Mouse (Mus musculus) hindbrain, postnatal 0 days (tissue): ENCODE results near the gene Usp19. TPM values are rescaled to one million over a fixed set of nuclear protein-coding genes. Genes with fewer than 3 reads are reported as not detected.
A peak's percentile ranks its signal among the peaks of the same experiment; 100 is the strongest.

Source experiments
- ATAC-seq: fragments of 200-750 bp; cut with Nextera tagmentation; 2 replicates; pipeline ENCODE4 v1.8.0; 2017; ENCODE audit warnings: mild to moderate bottlenecking, moderate TSS enrichment, moderate library complexity
- DNase-seq: peaks from one replicate; pipeline ENCODE4 v3.0.0-alpha.2; 2015; ENCODE audit warnings: low spot score
- H3K27ac ChIP-seq: fragments of 300-500 bp; sonication (generic); 2 replicates; pipeline ENCODE4 v1.5.1; 2014; ENCODE audit warnings: mild to moderate bottlenecking
- H3K27me3 ChIP-seq: fragments of 300-500 bp; sonication (generic); 2 replicates; pipeline ENCODE4 v1.6.1; 2014; ENCODE audit warnings: low read length, mixed read lengths; ENCODE audit not compliant: insufficient read depth
- H3K36me3 ChIP-seq: fragments of 300-500 bp; sonication (generic); 2 replicates; pipeline ENCODE4 v1.6.1; 2014; ENCODE audit warnings: low read length, mixed read lengths; ENCODE audit not compliant: insufficient read depth
- H3K4me1 ChIP-seq: fragments of 300-500 bp; sonication (generic); 2 replicates; pipeline ENCODE4 v1.6.1; 2014; ENCODE audit warnings: antibody characterized with exemption, low read length, mixed read lengths; ENCODE audit not compliant: insufficient read depth
- H3K4me2 ChIP-seq: fragments of 300-500 bp; sonication (generic); 2 replicates; pipeline ENCODE4 v1.6.1; 2014; ENCODE audit warnings: low read depth, mild to moderate bottlenecking, low read length, moderate library complexity, mixed read lengths
- H3K4me3 ChIP-seq: fragments of 300-500 bp; sonication (generic); 2 replicates; pipeline ENCODE4 v1.5.1; 2014; ENCODE audit warnings: low read length
- H3K9ac ChIP-seq: fragments of 300-500 bp; sonication (generic); replicated peaks from 2 replicates; pipeline ENCODE4 v1.6.1; 2014; ENCODE audit warnings: mild to moderate bottlenecking, low read length, moderate library complexity, mixed read lengths
- H3K9me3 ChIP-seq: fragments of 300-500 bp; sonication (generic); 2 replicates; pipeline ENCODE4 v1.6.1; 2016; ENCODE audit warnings: low read length, mixed read lengths
- CTCF ChIP-seq: IDR thresholded peaks from 2 replicates; pipeline ENCODE4 v1.5.1; 2016; ENCODE audit warnings: antibody characterized with exemption, control low read depth, low read depth
- WGBS: fragments of 180-500 bp; shearing (Covaris S2); extraction: QIAGEN DNeasy Blood & Tissue Kit; methylation state at CpG from one replicate; pipeline ENCODE4 v1.1.7; 2014; 5-methylcytosine and 5-hydroxymethylcytosine counted together
- polyA plus RNA-seq: library from polyadenylated mRNA; unstranded; fragments of >200 nt; fragmentation: Nextera tagmentation; extraction: Ambion mirVana; gene quantifications from 2 replicates; pipeline ENCODE4 v1.2.1, GENCODE M21; 2015
- total RNA-seq: library from RNA; depleted of rRNA; stranded (reverse); fragments of >200 nt; gene quantifications from 2 replicates; pipeline ENCODE4 v1.2.3, GENCODE M21; 2014

Gene Usp19
- total and polyA plus RNA-seq, 2 experiments from 2014 or later: 52.0 to 104 TPM

GRCm38 (mm10) chr9:108494146-108494825 is 3.9 kb downstream of the Usp19 start:
- Histone ChIP-seq H3K4me3 (no peak overlapping the region), H3K27ac (no peak overlapping the region), H3K4me2 (no peak overlapping the region), H3K27me3 (no peaks in the 10 kb centered on the region), H3K4me1 (peaks cover 16% of the 10 kb centered on the region), H3K9ac (no peak overlapping the region), H3K9me3 (no peaks in the 10 kb centered on the region), H3K36me3 (peaks cover 67% of the 10 kb centered on the region)
- DNase-seq: no peak
- no peak for TF ChIP-seq CTCF
- ATAC-seq: no peak
- 96% methylated on average over 19 of the region's 19 CpGs for WGBS

DNA sequence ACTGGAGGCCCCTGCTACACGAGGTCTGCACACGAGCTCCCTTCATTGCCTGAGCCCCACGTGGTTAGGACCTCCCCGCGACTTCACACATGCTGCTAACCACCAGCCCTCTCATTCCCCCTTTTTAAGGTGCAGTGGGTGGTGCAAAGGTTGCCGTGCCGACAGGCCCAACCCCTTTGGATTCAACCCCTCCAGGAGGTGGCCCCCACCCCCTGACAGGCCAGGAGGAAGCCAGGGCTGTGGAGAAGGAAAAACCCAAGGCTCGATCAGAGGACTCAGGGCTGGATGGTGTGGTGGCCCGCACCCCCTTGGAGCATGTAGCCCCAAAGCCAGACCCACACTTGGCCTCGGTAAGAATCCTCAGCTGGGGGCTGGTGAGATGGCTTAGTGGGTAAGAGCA is 4.5 kb downstream of the Usp19 start:
- peaks cover 73% of the 10 kb centered on the region for H3K36me3 ChIP-seq
- WGBS: 78% methylated on average over 10 of the region's 10 CpGs
- H3K9me3 ChIP-seq: no peaks in the 10 kb centered on the region
- no peak overlapping the region for H3K4me2 ChIP-seq
- H3K9ac ChIP-seq: no peak overlapping the region
- ATAC-seq (no peak), DNase-seq (no peak)
- no peak for TF ChIP-seq CTCF
- peaks cover 12% of the 10 kb centered on the region for H3K4me1 ChIP-seq
- no peak overlapping the region for H3K27ac ChIP-seq
- no peak overlapping the region for H3K4me3 ChIP-seq
- no peaks in the 10 kb centered on the region for H3K27me3 ChIP-seq

DNA sequence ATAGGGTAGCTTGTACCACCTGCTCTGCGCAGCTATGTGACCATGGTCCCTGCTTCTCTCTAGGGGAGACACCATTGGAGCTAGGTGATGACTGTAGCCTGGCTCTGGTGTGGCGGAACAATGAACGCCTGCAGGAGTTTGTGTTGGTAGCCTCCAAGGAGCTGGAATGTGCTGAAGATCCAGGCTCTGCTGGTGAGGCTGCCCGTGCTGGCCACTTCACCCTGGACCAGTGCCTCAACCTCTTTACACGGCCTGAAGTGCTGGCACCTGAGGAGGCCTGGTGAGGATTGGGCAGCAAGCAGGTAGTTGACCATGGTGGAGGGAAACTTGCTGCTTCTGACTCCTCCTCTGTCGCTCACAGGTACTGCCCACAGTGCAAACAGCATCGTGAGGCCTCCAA is 8.8 kb downstream of the Usp19 start:
- no peak overlapping the region for H3K9ac ChIP-seq
- no peaks in the 10 kb centered on the region for H3K4me1 ChIP-seq
- no peak overlapping the region for H3K4me3 ChIP-seq
- 94% methylated on average over 7 of the region's 7 CpGs for WGBS
- ATAC-seq (no peak), DNase-seq (no peak)
- H3K27ac ChIP-seq: no peak overlapping the region
- peaks cover 77% of the 10 kb centered on the region for H3K36me3 ChIP-seq
- no peak overlapping the region for H3K4me2 ChIP-seq
- H3K9me3 ChIP-seq: no peaks in the 10 kb centered on the region
- H3K27me3 ChIP-seq: no peaks in the 10 kb centered on the region
- TF ChIP-seq CTCF: no peak

GRCm38 (mm10) chr9:108499943-108500342 is 9.5 kb downstream of the Usp19 start:
- 93% methylated on average over 15 of the region's 15 CpGs for WGBS
- DNase-seq (no peak), ATAC-seq (no peak)
- Histone ChIP-seq H3K4me2 (no peak overlapping the region), H3K4me1 (no peaks in the 10 kb centered on the region), H3K27me3 (no peaks in the 10 kb centered on the region), H3K27ac (no peak overlapping the region), H3K9ac (no peak overlapping the region), H3K9me3 (no peaks in the 10 kb centered on the region), H3K4me3 (no peak overlapping the region), H3K36me3 (peaks cover 70% of the 10 kb centered on the region)
- TF ChIP-seq CTCF: no peak

DNA sequence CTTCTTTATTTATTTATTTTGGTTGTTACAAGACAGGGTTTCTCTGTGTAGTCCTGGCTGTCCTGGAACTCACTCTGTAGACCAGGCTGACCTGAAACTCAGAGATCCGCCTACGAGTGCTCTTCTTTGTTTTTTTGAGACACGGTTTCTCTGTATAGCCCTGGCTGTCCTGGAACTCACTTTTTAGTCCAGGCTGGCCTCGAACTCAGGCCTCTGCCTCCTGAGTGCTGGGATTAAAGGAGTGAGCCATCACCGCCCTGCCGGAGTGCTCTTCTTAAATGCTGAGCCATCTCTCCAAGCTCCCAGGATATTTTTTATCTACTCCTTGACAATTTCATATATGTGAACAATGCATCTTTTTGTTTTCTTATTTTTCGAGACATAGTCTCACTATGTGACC is 16.5 kb downstream of the Usp19 start:
- Histone ChIP-seq H3K36me3 (peaks cover 22% of the 10 kb centered on the region; the same call in 1 of the 2 replicates), H3K4me2 (peak overlapping the region; percentile 87), H3K9me3 (no peaks in the 10 kb centered on the region), H3K4me1 (peaks cover 11% of the 10 kb centered on the region; the same call in 1 of the 2 replicates), H3K27ac (0 out of 2 replicates have a peak overlapping the region, but pooled peaks have one; percentile 68), H3K27me3 (no peaks in the 10 kb centered on the region), H3K9ac (no peak overlapping the region), H3K4me3 (peak overlapping the region; percentile 71; the same call in 1 of the 2 replicates)
- WGBS: 85% methylated on average over 7 of the region's 7 CpGs
- ATAC-seq: no peak
- no peak for TF ChIP-seq CTCF
- no peak for DNase-seq

- DNase-seq: peak; percentile 97
- peak within 1 kb of the TSS; percentile 67 for H3K9ac ChIP-seq
- no peaks in the 10 kb centered on the region for H3K9me3 ChIP-seq
- TF ChIP-seq CTCF: no peak
- ATAC-seq: peak; percentile 98
- H3K27me3 ChIP-seq: no peaks in the 10 kb centered on the region
- peaks cover 32% of the 10 kb centered on the region; the same call in 1 of the 2 replicates for H3K36me3 ChIP-seq
- peaks cover 11% of the 10 kb centered on the region; the same call in 1 of the 2 replicates for H3K4me1 ChIP-seq
- peak within 1 kb of the TSS; percentile 87 for H3K4me2 ChIP-seq
- peak within 1 kb of the TSS; percentile 71 for H3K4me3 ChIP-seq
- under 1% methylated on average over 37 of the region's 37 CpGs for WGBS
- peak within 1 kb of the TSS; percentile 68 for H3K27ac ChIP-seq
These were observed 17.4 kb downstream of the Usp19 start, which contains the start of gene Qars for GRCm38 (mm10) chr9:108507619-108508434. Gene Qars (plus strand): TSS chr9:108507706.
